Comparison of ENCODE assay signal across 11 mouse cellular contexts in the genomic region with DNA sequence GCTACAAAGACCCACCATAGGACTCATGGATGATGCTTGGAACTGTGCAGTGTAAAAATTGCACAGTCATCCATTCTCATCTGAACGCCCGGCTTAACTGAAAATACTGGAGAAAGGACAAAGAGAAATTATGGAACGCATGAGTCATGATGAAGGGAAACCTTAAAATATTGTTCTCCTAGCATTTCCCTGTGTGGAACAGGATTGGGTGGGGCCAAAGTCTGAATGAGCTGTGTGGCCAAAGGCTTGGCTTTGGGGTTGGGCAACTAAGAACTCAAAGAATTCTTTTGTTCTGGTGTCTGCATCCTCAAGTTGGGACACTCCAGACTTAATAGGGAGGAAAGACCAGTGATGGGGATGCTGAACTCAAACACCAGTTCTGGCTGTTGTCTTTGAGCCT. TPM values are rescaled to one million over a fixed set of nuclear protein-coding genes. Genes with fewer than 3 reads are reported as not detected.
"Had no signal": no experiment of that assay in that cellular context is flagged by ENCODE, and none has a peak within 500 bp of the region (broad histone marks: within the 10 kb centered on the region; RNA-seq: fewer than 3 reads in every experiment).

No protein-coding gene starts in this region.

- H3K9me3 ChIP-seq: limb, embryonic 10.5 days; liver, embryonic 12.5 days; lung, embryonic 15.5 days; midbrain, embryonic 12.5 days had no signal

- H3K4me2 ChIP-seq: liver, embryonic 12.5 days; lung, embryonic 15.5 days; midbrain, embryonic 12.5 days had no signal

- H3K36me3 ChIP-seq: limb, embryonic 10.5 days; liver, embryonic 12.5 days; lung, embryonic 15.5 days; midbrain, embryonic 12.5 days had no signal

- H3K4me1 ChIP-seq: liver, embryonic 12.5 days; lung, embryonic 15.5 days had no signal

- H3K4me3 ChIP-seq: layer of hippocampus, adult 2 months; limb, embryonic 10.5 days; liver, embryonic 12.5 days; lung, embryonic 15.5 days; midbrain, embryonic 12.5 days had no signal

- DNase-seq: kidney, postnatal 36 days; right cerebral cortex, postnatal 25 days; thymus, postnatal 36 days had no signal

- H3K9ac ChIP-seq: liver, embryonic 12.5 days; lung, embryonic 15.5 days; midbrain, embryonic 12.5 days had no signal

- H3K27me3 ChIP-seq: liver, embryonic 12.5 days; lung, embryonic 15.5 days; midbrain, embryonic 12.5 days had no signal

- ATAC-seq: liver, embryonic 12.5 days; midbrain, embryonic 16.5 days had no signal

- H3K27ac ChIP-seq: kidney, postnatal 0 days; layer of hippocampus, adult 2 months; limb, embryonic 10.5 days; liver, embryonic 12.5 days; lung, embryonic 15.5 days; midbrain, embryonic 12.5 days had no signal

RNA-seq across cellular contexts. Expression of gene Pdzrn3, which starts 49.6 kb away (rescaled TPM):
- total RNA-seq: megakaryocyte-erythroid progenitor cell, adult 5-6 weeks had no signal
